Mouse (Mus musculus) liver, postnatal 0 days (tissue): ENCODE data around the gene Car14. TPM values are rescaled to one million over a fixed set of nuclear protein-coding genes. Genes with fewer than 3 reads are reported as not detected.
"Not testable (repeated sequence)": the region's sequence is repeated elsewhere in the genome, so short reads cannot be mapped to it uniquely, and the experiment has no call there.

Experiments
- ATAC-seq: fragments of 200-750 bp; cut with Nextera tagmentation; 2 replicates; pipeline ENCODE4 v1.8.0; 2017; ENCODE audit warnings: mild to moderate bottlenecking, moderate library complexity
- DNase-seq: peaks from one replicate; pipeline ENCODE4 v3.0.0-alpha.2; 2016
- H3K27ac ChIP-seq: fragments of 300-500 bp; sonication (generic); 2 replicates; pipeline ENCODE4 v1.5.1; 2014; ENCODE audit warnings: antibody characterized with exemption, moderate library complexity, mild to moderate bottlenecking, low read depth
- H3K27me3 ChIP-seq: fragments of 300-500 bp; sonication (generic); 2 replicates; pipeline ENCODE4 v1.6.1; 2014; ENCODE audit warnings: low read length, control low read depth, mixed read lengths; ENCODE audit not compliant: insufficient read depth
- H3K36me3 ChIP-seq: fragments of 300-500 bp; sonication (generic); replicated peaks from 2 replicates; pipeline ENCODE4 v1.6.1; 2014; ENCODE audit warnings: mild to moderate bottlenecking, control low read depth, low read length, moderate library complexity, mixed read lengths; ENCODE audit not compliant: insufficient read depth
- H3K4me1 ChIP-seq: fragments of 300-500 bp; sonication (generic); 2 replicates; pipeline ENCODE4 v1.6.1; 2014; ENCODE audit warnings: antibody characterized with exemption, mild to moderate bottlenecking, control low read depth; ENCODE audit not compliant: insufficient read depth
- H3K4me2 ChIP-seq: fragments of 300-500 bp; sonication (generic); 2 replicates; pipeline ENCODE4 v1.6.1; 2014; ENCODE audit warnings: low read depth, mild to moderate bottlenecking, low read length, moderate library complexity, mixed read lengths
- H3K4me3 ChIP-seq: fragments of 300-500 bp; sonication (generic); 2 replicates; pipeline ENCODE4 v1.5.1; 2014; ENCODE audit warnings: low read depth, low read length
- H3K9ac ChIP-seq: fragments of 300-500 bp; sonication (generic); replicated peaks from 2 replicates; pipeline ENCODE4 v1.6.1; 2014; ENCODE audit warnings: mild to moderate bottlenecking, moderate library complexity
- H3K9me3 ChIP-seq: fragments of 300-500 bp; sonication (generic); 2 replicates; pipeline ENCODE4 v1.6.1; 2016; ENCODE audit warnings: mild to moderate bottlenecking, control low read depth, low read length, mixed read lengths
- CTCF ChIP-seq: sonication (generic); IDR thresholded peaks from 2 replicates; pipeline ENCODE4 v1.5.1; 2016; ENCODE audit warnings: antibody characterized with exemption, low read depth
- EP300 ChIP-seq: IDR thresholded peaks from 2 replicates; pipeline ENCODE4 v1.6.1; 2016; ENCODE audit warnings: antibody characterized with exemption, low read depth, mild to moderate bottlenecking
- WGBS: fragments of 180-500 bp; shearing (Covaris S2); extraction: QIAGEN DNeasy Blood & Tissue Kit; methylation state at CpG from one replicate; pipeline ENCODE4 v1.1.7; 2014; ENCODE audit not compliant: insufficient replicate concordance; 5-methylcytosine and 5-hydroxymethylcytosine counted together
- polyA plus RNA-seq: library from polyadenylated mRNA; unstranded; fragments of >200 nt; fragmentation: Nextera tagmentation; extraction: Ambion mirVana; gene quantifications from 2 replicates; pipeline ENCODE4 v1.2.1, GENCODE M21; 2015

Gene Car14
- polyA plus RNA-seq, 1 experiment from 2014 or later = 17.3 TPM

DNA sequence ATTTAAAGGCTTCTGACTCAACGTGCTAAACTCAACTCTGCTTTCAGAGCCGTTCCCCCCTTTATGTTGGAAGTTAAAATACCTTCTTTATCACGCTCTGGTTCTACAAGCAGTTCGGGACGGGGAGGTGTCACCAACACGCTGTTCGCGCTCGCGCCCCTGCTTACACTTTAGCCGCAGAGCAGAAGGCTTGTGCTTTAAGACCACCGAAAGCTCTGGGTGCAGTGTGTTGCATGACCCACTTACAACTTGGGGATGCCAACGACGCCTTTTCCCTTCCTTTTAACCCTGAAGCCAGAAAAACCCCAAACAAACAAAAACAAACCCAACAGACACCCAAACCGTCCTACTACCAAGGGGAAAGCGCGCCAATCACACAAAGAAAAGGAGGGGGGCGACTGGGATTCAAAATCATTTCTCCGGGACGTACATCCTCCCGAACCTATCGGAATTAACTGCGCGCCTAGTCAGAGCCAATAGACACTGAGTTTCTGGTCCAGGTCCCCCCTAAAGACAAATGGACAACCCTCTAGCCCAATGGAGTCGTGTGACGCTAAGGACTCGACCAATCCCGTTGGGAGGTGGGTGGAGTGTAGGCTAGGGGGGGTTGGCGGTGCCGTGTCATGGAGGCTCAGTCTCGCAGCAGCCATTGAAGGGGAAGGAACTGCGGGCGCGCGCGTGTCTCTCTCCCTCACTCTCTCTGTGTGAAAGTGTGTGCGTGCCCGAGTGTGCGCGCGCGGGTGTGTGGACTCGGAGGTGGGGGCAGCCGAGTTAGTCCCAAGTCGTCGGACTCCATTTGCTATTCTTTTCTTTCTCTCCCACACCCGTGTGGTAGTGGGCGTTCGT, 24.4 kb upstream of the Car14 start, which contains the start of gene Anp32e:
Anp32e (plus strand) TSS at position 589 of the 846 bp plus-strand sequence.
- ATAC-seq = peak; percentile 99
- H3K36me3 ChIP-seq = peaks cover 8% of the 10 kb centered on the region
- peak within 1 kb of the TSS; percentile 85 for H3K27ac ChIP-seq
- H3K9ac ChIP-seq = peak within 1 kb of the TSS; percentile 97
- no peaks in the 10 kb centered on the region for H3K9me3 ChIP-seq
- no peaks in the 10 kb centered on the region for H3K27me3 ChIP-seq
- peak within 1 kb of the TSS; percentile 88 for H3K4me3 ChIP-seq
- TF ChIP-seq EP300 (peak; percentile 85; the same call in 1 of the 2 replicates), CTCF (no peak)
- H3K4me2 ChIP-seq = peak within 1 kb of the TSS; percentile 89
- WGBS = under 1% methylated on average over 49 of the region's 49 CpGs
- H3K4me1 ChIP-seq = peaks cover 17% of the 10 kb centered on the region
- peak; percentile 97 for DNase-seq

DNA sequence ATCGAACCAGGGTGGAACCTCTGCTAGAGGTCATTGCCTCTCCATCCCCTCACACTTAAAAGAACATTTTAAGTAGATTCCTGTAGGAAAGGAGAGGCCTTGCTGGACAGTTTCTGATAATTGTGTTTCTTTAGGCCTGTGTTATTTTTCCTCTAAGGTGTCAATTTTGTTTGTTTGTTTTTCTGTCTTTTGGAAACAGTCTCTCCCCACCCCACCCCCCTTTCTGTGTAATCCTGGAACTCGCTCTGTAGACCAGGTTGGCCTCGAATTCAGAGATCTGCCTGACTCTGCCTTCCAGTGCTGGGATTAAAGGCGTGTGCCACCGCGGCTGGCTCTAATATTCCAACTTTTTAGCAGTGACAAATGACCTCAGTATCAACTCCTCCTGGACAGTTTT, 23.8 kb upstream of the Car14 start:
- ATAC-seq (no peak), DNase-seq (no peak)
- H3K9ac ChIP-seq = peak overlapping the region; percentile 61
- H3K36me3 ChIP-seq = peaks cover 1% of the 10 kb centered on the region; the same call in 1 of the 2 replicates
- peak overlapping the region; percentile 82 for H3K27ac ChIP-seq
- H3K4me3 ChIP-seq = peak overlapping the region; percentile 88
- 36% methylated on average over 6 of the region's 6 CpGs for WGBS
- H3K4me2 ChIP-seq = peak overlapping the region; percentile 81
- H3K9me3 ChIP-seq = no peaks in the 10 kb centered on the region
- TF ChIP-seq CTCF = no peak
- no peak for TF ChIP-seq EP300
- H3K27me3 ChIP-seq = no peaks in the 10 kb centered on the region
- peaks cover 17% of the 10 kb centered on the region for H3K4me1 ChIP-seq

DNA sequence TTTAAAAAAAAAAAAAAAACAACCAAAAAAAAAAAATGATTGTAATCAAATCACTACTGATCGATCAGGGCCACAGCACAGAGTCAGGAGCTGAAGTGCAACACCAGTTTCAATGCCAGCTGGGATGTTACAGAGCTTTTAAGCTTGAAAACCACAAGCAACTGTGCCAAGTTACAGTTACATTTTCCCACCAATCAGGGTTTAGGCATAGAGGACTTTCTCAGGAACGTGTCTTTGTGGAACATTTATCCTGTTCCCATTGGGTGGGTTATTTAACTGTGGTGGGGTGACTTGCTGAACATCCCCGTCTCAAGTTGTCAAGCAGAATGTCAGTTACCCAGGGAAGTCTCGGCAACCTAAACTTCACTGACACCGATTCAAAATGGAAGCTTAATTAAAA, 20.6 kb upstream of the Car14 start:
- H3K4me2 ChIP-seq = no peak overlapping the region
- H3K27me3 ChIP-seq = no peaks in the 10 kb centered on the region
- H3K4me3 ChIP-seq = no peak overlapping the region
- no peak for DNase-seq
- 67% methylated on average over 5 of the region's 5 CpGs for WGBS
- no peaks in the 10 kb centered on the region for H3K9me3 ChIP-seq
- no peak for ATAC-seq
- H3K36me3 ChIP-seq = no peaks in the 10 kb centered on the region
- H3K27ac ChIP-seq = no peak overlapping the region
- no peak for TF ChIP-seq CTCF
- no peak for TF ChIP-seq EP300
- H3K4me1 ChIP-seq = peaks cover 3% of the 10 kb centered on the region; the same call in 1 of the 2 replicates
- no peak overlapping the region for H3K9ac ChIP-seq

DNA sequence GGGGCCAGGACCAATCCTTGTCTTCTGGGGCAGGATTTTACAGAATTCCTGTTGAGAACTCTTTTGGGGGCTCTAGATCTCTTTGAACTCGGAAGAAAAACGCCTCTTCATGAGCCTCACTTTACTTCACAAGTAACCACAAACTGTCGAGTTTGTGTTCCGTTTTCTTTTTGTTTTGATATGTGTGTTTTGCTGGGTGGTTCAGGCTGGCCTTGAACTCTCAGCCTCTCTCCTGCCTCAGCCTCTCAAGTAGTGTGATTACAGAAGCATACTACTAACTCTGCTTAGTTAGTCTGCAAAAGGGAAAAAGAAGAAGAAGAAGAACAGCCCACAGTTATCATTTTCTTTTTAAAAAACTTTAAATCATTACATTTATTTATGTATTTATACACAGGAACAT, 19.7 kb upstream of the Car14 start:
- Histone ChIP-seq H3K9me3 (no peaks in the 10 kb centered on the region), H3K4me2 (no peak overlapping the region), H3K27me3 (no peaks in the 10 kb centered on the region), H3K4me3 (no peak overlapping the region), H3K27ac (no peak overlapping the region), H3K36me3 (no peaks in the 10 kb centered on the region), H3K4me1 (peaks cover 3% of the 10 kb centered on the region; the same call in 1 of the 2 replicates), H3K9ac (no peak overlapping the region)
- ATAC-seq (no peak), DNase-seq (no peak)
- WGBS = 40% methylated on average over 4 of the region's 4 CpGs
- no peak for TF ChIP-seq CTCF
- no peak for TF ChIP-seq EP300

DNA sequence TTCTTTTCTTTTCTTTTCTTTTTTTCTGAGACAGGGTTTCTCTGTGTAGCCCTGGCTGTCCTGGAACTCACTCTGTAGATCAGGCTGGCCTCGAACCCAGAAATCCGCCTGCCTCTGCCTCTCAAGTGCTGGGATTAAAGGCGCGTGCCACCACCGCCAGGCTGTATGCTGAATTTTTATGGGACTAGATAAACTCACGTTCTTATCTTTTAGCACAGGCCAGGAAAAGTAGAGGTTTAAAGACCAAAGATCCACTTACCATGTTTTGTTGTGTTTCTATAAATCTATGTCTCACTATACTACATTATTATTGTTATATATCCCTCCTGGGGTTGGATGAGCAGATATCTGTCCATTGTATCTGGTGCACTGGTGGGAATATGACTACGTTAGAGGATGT, 18.9 kb upstream of the Car14 start:
- 62% methylated on average over 7 of the region's 7 CpGs for WGBS
- not testable (repeated sequence) for H3K4me1 ChIP-seq, H3K27ac ChIP-seq, H3K36me3 ChIP-seq, H3K9ac ChIP-seq, H3K4me2 ChIP-seq, H3K4me3 ChIP-seq, H3K27me3 ChIP-seq, H3K9me3 ChIP-seq, ATAC-seq, DNase-seq

DNA sequence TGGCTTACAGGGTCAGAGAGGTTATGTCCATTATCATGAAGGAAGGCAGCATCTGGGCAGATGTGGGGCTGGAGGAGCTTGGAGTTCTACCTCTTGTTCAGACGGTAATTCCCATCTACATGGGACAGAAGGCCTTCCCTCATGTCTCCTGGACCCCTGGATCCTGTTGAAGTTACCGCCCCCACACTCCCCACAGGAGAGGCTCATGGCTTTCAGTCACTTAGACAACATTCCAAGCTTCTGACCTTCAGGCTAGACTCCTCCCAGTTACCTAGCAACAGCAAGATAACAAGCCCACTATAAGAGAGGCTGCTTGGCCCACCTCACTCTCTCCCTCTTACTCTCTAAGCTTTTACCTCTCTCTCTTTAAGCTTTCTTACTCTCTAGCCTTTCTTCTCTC, 16.0 kb upstream of the Car14 start:
- not testable (repeated sequence) for H3K9ac ChIP-seq, ATAC-seq, H3K4me2 ChIP-seq, H3K9me3 ChIP-seq, H3K27me3 ChIP-seq, H3K4me1 ChIP-seq, DNase-seq, H3K4me3 ChIP-seq, H3K27ac ChIP-seq, H3K36me3 ChIP-seq
- 62% methylated on average over 2 of the region's 2 CpGs for WGBS
